Mouse (Mus musculus) forebrain, embryonic 13.5 days (tissue): Measurements from ENCODE around the gene Rhbdl2. TPM values are rescaled to one million over a fixed set of nuclear protein-coding genes. Genes with fewer than 3 reads are reported as not detected.

ENCODE experiments used
- ATAC-seq: fragments of 200-750 bp; cut with Nextera tagmentation; 2 replicates; pipeline ENCODE4 v1.8.0; 2017
- H3K27ac ChIP-seq: fragments of 300-500 bp; sonication (generic); 2 replicates; pipeline ENCODE4 v1.5.1; 2015; ENCODE audit warnings: inconsistent platforms, mild to moderate bottlenecking, moderate library complexity
- H3K27me3 ChIP-seq: fragments of 300-500 bp; sonication (generic); 2 replicates; pipeline ENCODE4 v1.6.1; 2015; ENCODE audit warnings: mild to moderate bottlenecking, inconsistent platforms
- H3K36me3 ChIP-seq: fragments of 300-500 bp; sonication (generic); 2 replicates; pipeline ENCODE4 v1.6.1; 2015; ENCODE audit warnings: mild to moderate bottlenecking, inconsistent platforms; ENCODE audit not compliant: poor library complexity, severe bottlenecking
- H3K4me1 ChIP-seq: fragments of 300-500 bp; sonication (generic); 2 replicates; pipeline ENCODE4 v1.6.1; 2015; ENCODE audit warnings: inconsistent platforms
- H3K4me2 ChIP-seq: fragments of 300-500 bp; sonication (generic); 2 replicates; pipeline ENCODE4 v1.6.1; 2015; ENCODE audit warnings: inconsistent platforms, mild to moderate bottlenecking, moderate library complexity
- H3K4me3 ChIP-seq: fragments of 300-500 bp; sonication (generic); 2 replicates; pipeline ENCODE4 v1.5.1; 2015; ENCODE audit warnings: mild to moderate bottlenecking, inconsistent platforms
- H3K9ac ChIP-seq: fragments of 300-500 bp; sonication (generic); 2 replicates; pipeline ENCODE4 v1.6.1; 2015; ENCODE audit warnings: mild to moderate bottlenecking, inconsistent platforms
- H3K9me3 ChIP-seq: fragments of 300-500 bp; sonication (generic); replicated peaks from 2 replicates; pipeline ENCODE4 v1.6.1; 2016; ENCODE audit warnings: inconsistent platforms
- WGBS: fragments of 180-500 bp; shearing (Covaris S2); methylation state at CpG from one replicate; pipeline ENCODE4 v1.1.7; 2015; 5-methylcytosine and 5-hydroxymethylcytosine counted together
- polyA plus RNA-seq: library from polyadenylated mRNA; unstranded; fragments of >200 nt; fragmentation: Nextera tagmentation; extraction: Ambion mirVana; gene quantifications from 2 replicates; pipeline ENCODE4 v1.2.1, GENCODE M21; 2015

The Rhbdl2 gene
- 0.61 and 1.3 TPM in 2 replicates for polyA plus RNA-seq

GRCm38 (mm10) chr4:123787191-123787985 is at the start of gene Rhbdl2:
Gene Rhbdl2 (plus strand): TSS chr4:123787874.
- H3K27me3 ChIP-seq = no peaks in the 10 kb centered on the region
- peak within 1 kb of the TSS; percentile 26; the same call in 1 of the 2 replicates for H3K9ac ChIP-seq
- peak within 1 kb of the TSS; percentile 34 for H3K4me2 ChIP-seq
- H3K4me1 ChIP-seq = peaks cover 12% of the 10 kb centered on the region
- no peaks in the 10 kb centered on the region for H3K9me3 ChIP-seq
- H3K27ac ChIP-seq = peak within 1 kb of the TSS; percentile 11; the same call in 1 of the 2 replicates
- ATAC-seq = peak; percentile 83
- WGBS = 19% methylated on average over 12 of the region's 12 CpGs
- no peak within 1 kb of the TSS for H3K4me3 ChIP-seq
- H3K36me3 ChIP-seq = no peaks in the 10 kb centered on the region

GRCm38 (mm10) chr4:123738708-123739107 is 49.0 kb upstream of the Rhbdl2 start:
- no peak for ATAC-seq
- Histone ChIP-seq H3K9ac (no peak overlapping the region), H3K27me3 (no peaks in the 10 kb centered on the region), H3K4me3 (no peak overlapping the region), H3K4me1 (no peaks in the 10 kb centered on the region), H3K36me3 (peaks cover 81% of the 10 kb centered on the region), H3K4me2 (no peak overlapping the region), H3K9me3 (no peaks in the 10 kb centered on the region), H3K27ac (no peak overlapping the region)
- WGBS = 93% methylated on average over 4 of the region's 4 CpGs

- Histone ChIP-seq H3K27me3 (no peaks in the 10 kb centered on the region), H3K27ac (no peak overlapping the region), H3K36me3 (peaks cover 53% of the 10 kb centered on the region), H3K9me3 (no peaks in the 10 kb centered on the region), H3K4me1 (peaks cover 23% of the 10 kb centered on the region), H3K4me3 (no peak overlapping the region), H3K4me2 (no peak overlapping the region), H3K9ac (no peak overlapping the region)
- no peak for ATAC-seq
- WGBS = 81% methylated on average over 1 of the region's 1 CpGs
These were observed 44.8 kb upstream of the Rhbdl2 start for GRCm38 (mm10) chr4:123742891-123743290.

- peaks cover 35% of the 10 kb centered on the region for H3K4me1 ChIP-seq
- H3K9ac ChIP-seq = no peak overlapping the region
- no peak for ATAC-seq
- no peak overlapping the region for H3K4me2 ChIP-seq
- WGBS = 93% methylated on average over 4 of the region's 4 CpGs
- no peak overlapping the region for H3K4me3 ChIP-seq
- no peaks in the 10 kb centered on the region for H3K27me3 ChIP-seq
- peaks cover 29% of the 10 kb centered on the region for H3K36me3 ChIP-seq
- no peak overlapping the region for H3K27ac ChIP-seq
- no peaks in the 10 kb centered on the region for H3K9me3 ChIP-seq
These were observed 42.4 kb upstream of the Rhbdl2 start for GRCm38 (mm10) chr4:123745221-123745775.

- Histone ChIP-seq H3K4me3 (peak overlapping the region; percentile 99), H3K4me2 (peak overlapping the region; percentile 70), H3K36me3 (no peaks in the 10 kb centered on the region), H3K27me3 (no peaks in the 10 kb centered on the region), H3K9me3 (no peaks in the 10 kb centered on the region), H3K9ac (peak overlapping the region; percentile 96), H3K27ac (peak overlapping the region; percentile 92; the same call in 1 of the 2 replicates), H3K4me1 (peaks cover 35% of the 10 kb centered on the region)
- no peak for ATAC-seq
- 16% methylated on average over 10 of the region's 10 CpGs for WGBS
These were observed 38.8 kb upstream of the Rhbdl2 start for GRCm38 (mm10) chr4:123748726-123749415.

- ATAC-seq = peak; percentile 80
- Histone ChIP-seq H3K4me2 (peak overlapping the region; percentile 70), H3K9ac (peak overlapping the region; percentile 96), H3K36me3 (no peaks in the 10 kb centered on the region), H3K4me1 (peaks cover 35% of the 10 kb centered on the region), H3K9me3 (no peaks in the 10 kb centered on the region), H3K27ac (peak overlapping the region; percentile 92), H3K27me3 (no peaks in the 10 kb centered on the region), H3K4me3 (peak overlapping the region; percentile 99)
- under 1% methylated on average over 53 of the region's 55 CpGs for WGBS
These were observed 38.1 kb upstream of the Rhbdl2 start for GRCm38 (mm10) chr4:123749484-123750130.

GRCm38 (mm10) chr4:123750152-123750651 is 37.5 kb upstream of the Rhbdl2 start, which contains the start of gene Akirin1:
Gene Akirin1 (minus strand): TSS chr4:123750345.
- H3K27ac ChIP-seq = peak within 1 kb of the TSS; percentile 92
- H3K9me3 ChIP-seq = no peaks in the 10 kb centered on the region
- no peaks in the 10 kb centered on the region for H3K27me3 ChIP-seq
- peak within 1 kb of the TSS; percentile 96 for H3K9ac ChIP-seq
- H3K4me2 ChIP-seq = peak within 1 kb of the TSS; percentile 70
- ATAC-seq = peak; percentile 99
- H3K4me3 ChIP-seq = peak within 1 kb of the TSS; percentile 99
- H3K4me1 ChIP-seq = peaks cover 32% of the 10 kb centered on the region
- 0% methylated on average over 44 of the region's 46 CpGs for WGBS
- H3K36me3 ChIP-seq = no peaks in the 10 kb centered on the region

GRCm38 (mm10) chr4:123750707-123751312 is 36.9 kb upstream of the Rhbdl2 start:
- Histone ChIP-seq H3K9ac (peak overlapping the region; percentile 96), H3K4me2 (peak overlapping the region; percentile 70), H3K4me1 (peaks cover 29% of the 10 kb centered on the region), H3K27me3 (no peaks in the 10 kb centered on the region), H3K9me3 (no peaks in the 10 kb centered on the region), H3K27ac (peak overlapping the region; percentile 92; the same call in 1 of the 2 replicates), H3K4me3 (peak overlapping the region; percentile 99), H3K36me3 (no peaks in the 10 kb centered on the region)
- 0% methylated on average over 8 of the region's 8 CpGs for WGBS
- ATAC-seq = no peak

- Histone ChIP-seq H3K27ac (no peak overlapping the region), H3K9me3 (no peaks in the 10 kb centered on the region), H3K4me3 (no peak overlapping the region), H3K4me1 (no peaks in the 10 kb centered on the region), H3K9ac (no peak overlapping the region), H3K36me3 (no peaks in the 10 kb centered on the region), H3K27me3 (no peaks in the 10 kb centered on the region), H3K4me2 (no peak overlapping the region)
- ATAC-seq = no peak
- WGBS = 63% methylated on average over 4 of the region's 4 CpGs
These were observed 29.4 kb upstream of the Rhbdl2 start for GRCm38 (mm10) chr4:123758306-123758705.

GRCm38 (mm10) chr4:123765071-123765470 is 22.6 kb upstream of the Rhbdl2 start:
- no peak for ATAC-seq
- 87% methylated on average over 6 of the region's 6 CpGs for WGBS
- H3K9ac ChIP-seq = no peak overlapping the region
- H3K36me3 ChIP-seq = no peaks in the 10 kb centered on the region
- H3K4me1 ChIP-seq = no peaks in the 10 kb centered on the region
- H3K27ac ChIP-seq = no peak overlapping the region
- no peak overlapping the region for H3K4me2 ChIP-seq
- no peak overlapping the region for H3K4me3 ChIP-seq
- H3K27me3 ChIP-seq = no peaks in the 10 kb centered on the region
- H3K9me3 ChIP-seq = no peaks in the 10 kb centered on the region

GRCm38 (mm10) chr4:123767807-123768206 is 19.9 kb upstream of the Rhbdl2 start:
- no peak for ATAC-seq
- no peak overlapping the region for H3K9ac ChIP-seq
- no peaks in the 10 kb centered on the region for H3K27me3 ChIP-seq
- H3K36me3 ChIP-seq = no peaks in the 10 kb centered on the region
- no peaks in the 10 kb centered on the region for H3K4me1 ChIP-seq
- 75% methylated on average over 3 of the region's 3 CpGs for WGBS
- H3K4me3 ChIP-seq = no peak overlapping the region
- no peak overlapping the region for H3K27ac ChIP-seq
- H3K9me3 ChIP-seq = no peaks in the 10 kb centered on the region
- no peak overlapping the region for H3K4me2 ChIP-seq
